In genomic region chr4:154141009-154141867, GRCm38 (mm10) we compare ENCODE assay signal across 8 mouse cellular contexts. TPM values are rescaled to one million over a fixed set of nuclear protein-coding genes. Genes with fewer than 3 reads are reported as not detected.
DNase-seq lines count a peak whose midpoint lies in the region; ATAC-seq and TF ChIP-seq lines count a peak whose summit lies in the region.

No protein-coding gene starts in this region.

- no peak for TF ChIP-seq CTCF in thymus, adult 2 months (IDR thresholded peaks at IDR 0.05; ENCODE audit: borderline replicate concordance, control insufficient read depth, extremely low read depth, insufficient read depth, low read length, poor library complexity)
- TF ChIP-seq CTCF in liver, embryonic 14.5 days (IDR thresholded peaks at IDR 0.05; ENCODE audit: low read depth), result no peak

- H3K36me3 ChIP-seq in thymus, adult 2 months (ENCODE audit: control insufficient read depth, insufficient read depth, low read length), result no peaks in the 10 kb centered on the region
- peaks cover 3% of the 10 kb centered on the region; the same call in 1 of the 2 replicates for H3K36me3 ChIP-seq in liver, embryonic 14.5 days (replicated peaks; ENCODE audit: control insufficient read depth, insufficient read depth, low read depth)

- H3K9me3 ChIP-seq in liver, embryonic 14.5 days (ENCODE audit: control insufficient read depth, low read length), result no peaks in the 10 kb centered on the region

- peak; percentile 59 for DNase-seq in cerebellum, adult 9-10 months
- no peak for DNase-seq in cerebellum, postnatal 4 days (ENCODE audit: low spot score in 2 of 2)
- no peak for DNase-seq in thymus, adult 2 months
- no peak for DNase-seq in thymus, postnatal 0 days (ENCODE audit: low spot score)
- no peak for DNase-seq in liver, embryonic 14.5 days (ENCODE audit: low read depth in 3 of 3, low spot score in 3 of 3)
- no peak for DNase-seq in left cerebral cortex, postnatal 10 days (ENCODE audit: extremely low spot score in 1 of 2, low spot score in 2 of 2)
- no peak for DNase-seq in spleen, postnatal 4 days (ENCODE audit: low spot score in 2 of 2)
- no peak for DNase-seq in frontal cortex, postnatal 14 days (ENCODE audit: low spot score in 2 of 2)

- no peak for ATAC-seq in liver, embryonic 14.5 days (ENCODE audit: insufficient read depth)

- H3K27me3 ChIP-seq in thymus, adult 2 months (ENCODE audit: control insufficient read depth, insufficient read depth, low read length), result peaks cover 29% of the 10 kb centered on the region
- peaks cover 55% of the 10 kb centered on the region for H3K27me3 ChIP-seq in liver, embryonic 14.5 days (ENCODE audit: control insufficient read depth, insufficient read depth, low read length)

- intact Hi-C loops in left cerebral cortex, postnatal 10 days (cut with DNase I), result loop anchor here (5.0 kb wide), 1 partner anchor 74 kb away; no protein-coding TSS in a partner anchor

- WGBS in thymus, adult 2 months, result 4% methylated on average over 42 of the region's 42 CpGs
- whole genome bisulfite sequencing in liver, embryonic 14.5 days (ENCODE audit: insufficient replicate concordance), result 3% methylated on average over 42 of the region's 42 CpGs

- no peak for TF ChIP-seq POLR2A in thymus, adult 2 months (IDR thresholded peaks at IDR 0.05; ENCODE audit: control insufficient read depth, extremely low read depth, insufficient read depth, low read length, poor library complexity)

- no peak for TF ChIP-seq EP300 in liver, embryonic 14.5 days (IDR thresholded peaks at IDR 0.05; ENCODE audit: low read depth)

- no peak overlapping the region for H3K9ac ChIP-seq in liver, embryonic 14.5 days (replicated peaks)

- peak overlapping the region; percentile 77 for H3K4me2 ChIP-seq in liver, embryonic 14.5 days (ENCODE audit: low read depth)

- peak overlapping the region; percentile 14 for H3K4me3 ChIP-seq in thymus, adult 2 months (ENCODE audit: control insufficient read depth, insufficient read depth, low read length)
- H3K4me3 ChIP-seq in liver, embryonic 14.5 days (ENCODE audit: insufficient read depth in 1 of 2, low read depth in 2 of 2, low read length in 2 of 2), result peak overlapping the region in 1 of 2 experiments; percentile 82; a peak in 2 of 4 replicates

- peaks cover 16% of the 10 kb centered on the region for H3K4me1 ChIP-seq in thymus, adult 2 months (replicated peaks; ENCODE audit: control insufficient read depth, insufficient read depth, low read length)
- H3K4me1 ChIP-seq in liver, embryonic 14.5 days (replicated peaks; ENCODE audit: control insufficient read depth in 2 of 2, insufficient read depth in 2 of 2, low read length in 1 of 2), result peaks cover 8 to 9% of the 10 kb centered on the region in 2 experiments

- no peak overlapping the region for H3K27ac ChIP-seq in thymus, adult 2 months (ENCODE audit: control insufficient read depth, insufficient read depth, low read length)
- H3K27ac ChIP-seq in liver, embryonic 14.5 days, result no peak overlapping the region

RNA-seq across cellular contexts. Expression of gene Wrap73, which starts 0.9 kb away (rescaled TPM):
- polyA plus RNA-seq in thymus, adult 2 months (2012; rRNA removed), result 64.7 and 69.3 TPM in 2 replicates
- polyA plus RNA-seq in thymus, postnatal 0 days (2015; fragmentation: Nextera tagmentation; extraction: Ambion mirVana), result 37.0 and 38.8 TPM in 2 replicates
- polyA plus RNA-seq in liver, embryonic 14.5 days (2012; rRNA removed), result 15.8 and 19.6 TPM in 2 replicates
- 25.9 and 26.2 TPM in 2 replicates for polyA plus RNA-seq in liver, embryonic 14.5 days (2014; fragmentation: Nextera tagmentation; extraction: Ambion mirVana)
- 10 to 100 TPM; 24.4 to 25.1 TPM for total RNA-seq in left cerebral cortex, postnatal 10 days (2021)

RNA-seq across cellular contexts. Expression of gene Trp73, which starts 1.2 kb away (rescaled TPM):
- polyA plus RNA-seq in thymus, adult 2 months (2012; rRNA removed), result 1.0 and 1.4 TPM in 2 replicates
- 0.55 and 0.76 TPM in 2 replicates for polyA plus RNA-seq in thymus, postnatal 0 days (2015; fragmentation: Nextera tagmentation; extraction: Ambion mirVana)
- polyA plus RNA-seq in liver, embryonic 14.5 days (2012; rRNA removed), result 0.01 TPM in 2 replicates
- polyA plus RNA-seq in liver, embryonic 14.5 days (2014; fragmentation: Nextera tagmentation; extraction: Ambion mirVana), result 0.06 TPM in 1 of 2 replicates, not detected in the other
- total RNA-seq in left cerebral cortex, postnatal 10 days (2021), result 1 to 10 TPM; 1.0 to 1.6 TPM

RNA-seq across cellular contexts. Expression of gene Tprgl, which starts 19.2 kb away (rescaled TPM):
- 227 and 244 TPM in 2 replicates for polyA plus RNA-seq in thymus, adult 2 months (2012; rRNA removed)
- 171 and 177 TPM in 2 replicates for polyA plus RNA-seq in thymus, postnatal 0 days (2015; fragmentation: Nextera tagmentation; extraction: Ambion mirVana)
- 57.9 and 72.6 TPM in 2 replicates for polyA plus RNA-seq in liver, embryonic 14.5 days (2012; rRNA removed)
- 153 and 166 TPM in 2 replicates for polyA plus RNA-seq in liver, embryonic 14.5 days (2014; fragmentation: Nextera tagmentation; extraction: Ambion mirVana)
- total RNA-seq in left cerebral cortex, postnatal 10 days (2021), result 100 to 1,000 TPM; 136 to 140 TPM

RNA-seq across cellular contexts. Expression of gene Megf6, which starts 29.3 kb away (rescaled TPM):
- polyA plus RNA-seq in thymus, adult 2 months (2012; rRNA removed), result 11.0 and 19.0 TPM in 2 replicates
- polyA plus RNA-seq in thymus, postnatal 0 days (2015; fragmentation: Nextera tagmentation; extraction: Ambion mirVana), result 14.8 and 17.0 TPM in 2 replicates
- 0.77 and 1.1 TPM in 2 replicates for polyA plus RNA-seq in liver, embryonic 14.5 days (2012; rRNA removed)
- polyA plus RNA-seq in liver, embryonic 14.5 days (2014; fragmentation: Nextera tagmentation; extraction: Ambion mirVana), result 0.83 and 1.0 TPM in 2 replicates
- total RNA-seq in left cerebral cortex, postnatal 10 days (2021), result 10 to 100 TPM in 1 of 2 experiments, 1 to 10 TPM in 1; 9.2 to 16.3 TPM
